Mouse (Mus musculus): ENCODE results near the gene Ap2a1. TPM values are rescaled to one million over a fixed set of nuclear protein-coding genes. Genes with fewer than 3 reads are reported as not detected.

Ap2a1 gene
- polyA plus RNA-seq, 1 experiment from 2014 or later: 67.3 TPM

GRCm38 (mm10) chr7:44863982-44864494 lies 65.3 kb downstream of the Ap2a1 start:
- no peak overlapping the region for H3K9ac ChIP-seq (replicated peaks; ENCODE audit: low read depth, low read length)
- H3K9me3 ChIP-seq (ENCODE audit: control insufficient read depth, low read depth, low read length): no peaks in the 10 kb centered on the region
- H3K27ac ChIP-seq (ENCODE audit: low read length): no peak overlapping the region
- H3K4me2 ChIP-seq (replicated peaks; ENCODE audit: low read depth, low read length): no peak overlapping the region
- no peaks in the 10 kb centered on the region for H3K27me3 ChIP-seq (ENCODE audit: control insufficient read depth, insufficient read depth, low read length)
- peaks cover 54% of the 10 kb centered on the region for H3K36me3 ChIP-seq (ENCODE audit: control insufficient read depth, insufficient read depth, low read length)
- 81% methylated on average over 11 of the region's 11 CpGs for WGBS
- no peak for ATAC-seq (ENCODE audit: insufficient number of reproducible peaks, insufficient read depth, low FRiP score, low read depth)
- no peak overlapping the region for H3K4me3 ChIP-seq (ENCODE audit: low read depth, low read length)
- peaks cover 39% of the 10 kb centered on the region for H3K4me1 ChIP-seq (ENCODE audit: control insufficient read depth, insufficient read depth, low read length)

GRCm38 (mm10) chr7:44863210-44863609 lies 66.1 kb downstream of the Ap2a1 start:
- H3K4me1 ChIP-seq (ENCODE audit: control insufficient read depth, insufficient read depth, low read length): peaks cover 38% of the 10 kb centered on the region
- ATAC-seq (ENCODE audit: insufficient number of reproducible peaks, insufficient read depth, low FRiP score, low read depth): no peak
- H3K9me3 ChIP-seq (ENCODE audit: control insufficient read depth, low read depth, low read length): no peaks in the 10 kb centered on the region
- no peak overlapping the region for H3K4me3 ChIP-seq (ENCODE audit: low read depth, low read length)
- no peak overlapping the region for H3K27ac ChIP-seq (ENCODE audit: low read length)
- H3K36me3 ChIP-seq (ENCODE audit: control insufficient read depth, insufficient read depth, low read length): peaks cover 54% of the 10 kb centered on the region
- no peaks in the 10 kb centered on the region for H3K27me3 ChIP-seq (ENCODE audit: control insufficient read depth, insufficient read depth, low read length)
- no peak overlapping the region for H3K4me2 ChIP-seq (replicated peaks; ENCODE audit: low read depth, low read length)
- 85% methylated on average over 13 of the region's 14 CpGs for WGBS
- H3K9ac ChIP-seq (replicated peaks; ENCODE audit: low read depth, low read length): no peak overlapping the region

- Histone ChIP-seq H3K36me3 (ENCODE audit: control insufficient read depth, insufficient read depth, low read length) (peaks cover 54% of the 10 kb centered on the region), H3K4me1 (ENCODE audit: control insufficient read depth, insufficient read depth, low read length) (peaks cover 37% of the 10 kb centered on the region), H3K4me3 (ENCODE audit: low read depth, low read length) (no peak overlapping the region), H3K27ac (ENCODE audit: low read length) (no peak overlapping the region), H3K4me2 (replicated peaks; ENCODE audit: low read depth, low read length) (no peak overlapping the region), H3K27me3 (ENCODE audit: control insufficient read depth, insufficient read depth, low read length) (no peaks in the 10 kb centered on the region), H3K9ac (replicated peaks; ENCODE audit: low read depth, low read length) (no peak overlapping the region), H3K9me3 (ENCODE audit: control insufficient read depth, low read depth, low read length) (no peaks in the 10 kb centered on the region)
- 88% methylated on average over 8 of the region's 8 CpGs for WGBS
- no peak for ATAC-seq (ENCODE audit: insufficient number of reproducible peaks, insufficient read depth, low FRiP score, low read depth)
Measured at GRCm38 (mm10) chr7:44862434-44862833, 66.9 kb downstream of the Ap2a1 start.

GRCm38 (mm10) chr7:44861429-44861816 lies 67.9 kb downstream of the Ap2a1 start:
- H3K27me3 ChIP-seq (ENCODE audit: control insufficient read depth, insufficient read depth, low read length): no peaks in the 10 kb centered on the region
- H3K4me2 ChIP-seq (replicated peaks; ENCODE audit: low read depth, low read length): no peak overlapping the region
- H3K4me1 ChIP-seq (ENCODE audit: control insufficient read depth, insufficient read depth, low read length): peaks cover 29% of the 10 kb centered on the region
- no peak overlapping the region for H3K27ac ChIP-seq (ENCODE audit: low read length)
- H3K9me3 ChIP-seq (ENCODE audit: control insufficient read depth, low read depth, low read length): no peaks in the 10 kb centered on the region
- WGBS: 82% methylated on average over 14 of the region's 14 CpGs
- ATAC-seq (ENCODE audit: insufficient number of reproducible peaks, insufficient read depth, low FRiP score, low read depth): no peak
- no peak overlapping the region for H3K9ac ChIP-seq (replicated peaks; ENCODE audit: low read depth, low read length)
- H3K36me3 ChIP-seq (ENCODE audit: control insufficient read depth, insufficient read depth, low read length): peaks cover 52% of the 10 kb centered on the region
- no peak overlapping the region for H3K4me3 ChIP-seq (ENCODE audit: low read depth, low read length)

GRCm38 (mm10) chr7:44860576-44861428 lies 68.5 kb downstream of the Ap2a1 start:
- H3K9me3 ChIP-seq (ENCODE audit: control insufficient read depth, low read depth, low read length): no peaks in the 10 kb centered on the region
- no peak overlapping the region for H3K9ac ChIP-seq (replicated peaks; ENCODE audit: low read depth, low read length)
- peak overlapping the region; percentile 21; the same call in 1 of the 2 replicates for H3K27ac ChIP-seq (ENCODE audit: low read length)
- ATAC-seq (ENCODE audit: insufficient number of reproducible peaks, insufficient read depth, low FRiP score, low read depth): peak; percentile 51
- H3K27me3 ChIP-seq (ENCODE audit: control insufficient read depth, insufficient read depth, low read length): no peaks in the 10 kb centered on the region
- H3K4me2 ChIP-seq (replicated peaks; ENCODE audit: low read depth, low read length): no peak overlapping the region
- peaks cover 46% of the 10 kb centered on the region for H3K36me3 ChIP-seq (ENCODE audit: control insufficient read depth, insufficient read depth, low read length)
- H3K4me1 ChIP-seq (ENCODE audit: control insufficient read depth, insufficient read depth, low read length): peaks cover 25% of the 10 kb centered on the region
- WGBS: 50% methylated on average over 22 of the region's 22 CpGs
- no peak overlapping the region for H3K4me3 ChIP-seq (ENCODE audit: low read depth, low read length)

- no peaks in the 10 kb centered on the region for H3K9me3 ChIP-seq (ENCODE audit: control insufficient read depth, low read depth, low read length)
- ATAC-seq (ENCODE audit: insufficient number of reproducible peaks, insufficient read depth, low FRiP score, low read depth): no peak
- H3K9ac ChIP-seq (replicated peaks; ENCODE audit: low read depth, low read length): no peak overlapping the region
- H3K4me1 ChIP-seq (ENCODE audit: control insufficient read depth, insufficient read depth, low read length): peaks cover 24% of the 10 kb centered on the region; the same call in 1 of the 2 replicates
- peaks cover 40% of the 10 kb centered on the region for H3K36me3 ChIP-seq (ENCODE audit: control insufficient read depth, insufficient read depth, low read length)
- no peaks in the 10 kb centered on the region for H3K27me3 ChIP-seq (ENCODE audit: control insufficient read depth, insufficient read depth, low read length)
- no peak overlapping the region for H3K4me3 ChIP-seq (ENCODE audit: low read depth, low read length)
- WGBS: 93% methylated on average over 11 of the region's 11 CpGs
- no peak overlapping the region for H3K4me2 ChIP-seq (replicated peaks; ENCODE audit: low read depth, low read length)
- no peak overlapping the region for H3K27ac ChIP-seq (ENCODE audit: low read length)
Measured at GRCm38 (mm10) chr7:44859896-44860295, 69.4 kb downstream of the Ap2a1 start.

- Histone ChIP-seq H3K9ac (replicated peaks; ENCODE audit: low read depth, low read length) (peak overlapping the region; percentile 64), H3K4me2 (replicated peaks; ENCODE audit: low read depth, low read length) (peak overlapping the region; percentile 96), H3K27me3 (ENCODE audit: control insufficient read depth, insufficient read depth, low read length) (no peaks in the 10 kb centered on the region), H3K36me3 (ENCODE audit: control insufficient read depth, insufficient read depth, low read length) (peaks cover 25% of the 10 kb centered on the region), H3K4me1 (ENCODE audit: control insufficient read depth, insufficient read depth, low read length) (peaks cover 40% of the 10 kb centered on the region), H3K27ac (ENCODE audit: low read length) (no peak overlapping the region), H3K9me3 (ENCODE audit: control insufficient read depth, low read depth, low read length) (no peaks in the 10 kb centered on the region), H3K4me3 (ENCODE audit: low read depth, low read length) (peak overlapping the region; percentile 72)
- no peak for ATAC-seq (ENCODE audit: insufficient number of reproducible peaks, insufficient read depth, low FRiP score, low read depth)
- WGBS: 32% methylated on average over 8 of the region's 8 CpGs
Measured at GRCm38 (mm10) chr7:44857905-44858304, 71.4 kb downstream of the Ap2a1 start.

- peak within 1 kb of the TSS; percentile 64 for H3K9ac ChIP-seq (replicated peaks; ENCODE audit: low read depth, low read length)
- H3K27ac ChIP-seq (ENCODE audit: low read length): peak within 1 kb of the TSS; percentile 93
- peak within 1 kb of the TSS; percentile 72 for H3K4me3 ChIP-seq (ENCODE audit: low read depth, low read length)
- H3K4me1 ChIP-seq (ENCODE audit: control insufficient read depth, insufficient read depth, low read length): peaks cover 40% of the 10 kb centered on the region
- peaks cover 22% of the 10 kb centered on the region for H3K36me3 ChIP-seq (ENCODE audit: control insufficient read depth, insufficient read depth, low read length)
- peak within 1 kb of the TSS; percentile 96 for H3K4me2 ChIP-seq (replicated peaks; ENCODE audit: low read depth, low read length)
- WGBS: under 1% methylated on average over 32 of the region's 32 CpGs
- H3K27me3 ChIP-seq (ENCODE audit: control insufficient read depth, insufficient read depth, low read length): no peaks in the 10 kb centered on the region
- ATAC-seq (ENCODE audit: insufficient number of reproducible peaks, insufficient read depth, low FRiP score, low read depth): peak; percentile 24
- H3K9me3 ChIP-seq (ENCODE audit: control insufficient read depth, low read depth, low read length): no peaks in the 10 kb centered on the region
Measured at GRCm38 (mm10) chr7:44857042-44857552, 72.2 kb downstream of the Ap2a1 start, which contains the start of gene Pnkp. Gene Pnkp, plus strand, starts transcription at chr7:44857139.

All from stomach, embryonic 14.5 days (tissue).